Mouse (Mus musculus): Measurements from ENCODE around the gene Eef2kmt. TPM values are rescaled to one million over a fixed set of nuclear protein-coding genes. Genes with fewer than 3 reads are reported as not detected.

Eef2kmt gene
- polyA plus RNA-seq, 1 experiment from 2014 or later = 23.5 TPM

DNA sequence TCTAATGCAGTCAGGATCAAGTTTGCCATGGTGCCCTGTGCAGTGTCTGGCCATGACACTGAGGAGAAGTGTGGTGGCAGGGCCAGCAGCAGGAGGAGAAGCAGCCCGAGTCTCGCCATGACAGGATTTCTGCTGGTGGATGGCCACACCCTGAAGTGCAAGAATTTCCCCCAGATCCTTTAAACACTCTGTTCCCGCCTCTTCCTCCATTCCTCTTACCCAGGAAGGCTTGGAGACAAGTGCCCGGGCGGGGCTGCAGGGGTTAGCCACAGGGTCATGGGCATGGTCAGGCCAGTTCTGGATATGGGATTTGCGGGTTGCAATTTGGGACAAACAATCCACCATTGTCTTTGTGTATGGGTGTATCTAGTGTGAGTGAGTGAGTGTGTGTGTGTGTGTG is 33.6 kb downstream of the Eef2kmt start, which contains the start of gene AU021092:
AU021092 (minus strand) TSS at position 160 of the 400 bp plus-strand sequence.
- Histone ChIP-seq H3K9me3 (no peaks in the 10 kb centered on the region), H3K27me3 (replicated peaks) (0 out of 2 replicates have a peak, but pooled peaks cover 7% of the 10 kb centered on the region), H3K4me3 (no peak within 1 kb of the TSS), H3K36me3 (no peaks in the 10 kb centered on the region), H3K9ac (no peak within 1 kb of the TSS), H3K4me1 (peaks cover 2% of the 10 kb centered on the region), H3K4me2 (no peak within 1 kb of the TSS), H3K27ac (replicated peaks) (no peak within 1 kb of the TSS)
- ATAC-seq (ENCODE audit: extremely low read depth, insufficient number of reproducible peaks, low FRiP score, low TSS enrichment) = no peak
- 58% methylated on average over 6 of the region's 6 CpGs for WGBS

- no peak overlapping the region for H3K4me3 ChIP-seq
- no peak overlapping the region for H3K4me2 ChIP-seq
- 53% methylated on average over 4 of the region's 4 CpGs for WGBS
- no peaks in the 10 kb centered on the region for H3K36me3 ChIP-seq
- no peak overlapping the region for H3K27ac ChIP-seq (replicated peaks)
- no peak for ATAC-seq (ENCODE audit: extremely low read depth, insufficient number of reproducible peaks, low FRiP score, low TSS enrichment)
- no peaks in the 10 kb centered on the region for H3K9me3 ChIP-seq
- H3K9ac ChIP-seq = no peak overlapping the region
- H3K4me1 ChIP-seq = peaks cover 9% of the 10 kb centered on the region
- 0 out of 2 replicates have a peak, but pooled peaks cover 7% of the 10 kb centered on the region for H3K27me3 ChIP-seq (replicated peaks)
Observed at GRCm38 (mm10) chr16:5221403-5221802, 34.4 kb downstream of the Eef2kmt start.

- H3K9ac ChIP-seq = no peak overlapping the region
- H3K9me3 ChIP-seq = no peaks in the 10 kb centered on the region
- H3K27ac ChIP-seq (replicated peaks) = no peak overlapping the region
- peaks cover 11% of the 10 kb centered on the region for H3K4me1 ChIP-seq
- no peaks in the 10 kb centered on the region for H3K36me3 ChIP-seq
- no peak overlapping the region for H3K4me2 ChIP-seq
- H3K4me3 ChIP-seq = no peak overlapping the region
- ATAC-seq (ENCODE audit: extremely low read depth, insufficient number of reproducible peaks, low FRiP score, low TSS enrichment) = no peak
- WGBS = 60% methylated on average over 5 of the region's 5 CpGs
- H3K27me3 ChIP-seq (replicated peaks) = 0 out of 2 replicates have a peak, but pooled peaks cover 7% of the 10 kb centered on the region
Observed at GRCm38 (mm10) chr16:5217341-5218133, 38.2 kb downstream of the Eef2kmt start.

DNA sequence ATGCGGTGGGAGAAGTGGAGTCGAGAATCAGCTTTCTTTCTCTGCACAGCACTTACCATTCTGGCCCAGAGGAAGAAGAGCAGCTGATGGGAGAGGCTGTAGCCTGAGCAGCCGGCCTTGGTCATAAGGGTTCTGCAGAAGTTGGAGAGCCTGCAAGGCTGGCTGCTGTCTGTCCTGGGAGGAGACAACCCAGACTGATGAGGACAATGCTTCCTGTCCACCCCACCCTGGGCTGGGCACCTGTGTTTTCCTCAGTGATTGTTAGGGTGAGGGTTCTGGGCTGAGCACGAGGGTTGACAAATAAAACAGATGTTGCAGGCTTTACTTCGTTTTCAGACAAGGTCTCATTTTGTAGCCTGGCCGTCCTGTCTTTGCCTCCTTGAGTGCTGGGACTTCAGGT is 39.1 kb downstream of the Eef2kmt start:
- no peak for ATAC-seq (ENCODE audit: extremely low read depth, insufficient number of reproducible peaks, low FRiP score, low TSS enrichment)
- Histone ChIP-seq H3K9ac (no peak overlapping the region), H3K4me1 (peaks cover 11% of the 10 kb centered on the region), H3K27me3 (replicated peaks) (0 out of 2 replicates have a peak, but pooled peaks cover 7% of the 10 kb centered on the region), H3K4me3 (no peak overlapping the region), H3K27ac (replicated peaks) (no peak overlapping the region), H3K36me3 (no peaks in the 10 kb centered on the region), H3K9me3 (no peaks in the 10 kb centered on the region), H3K4me2 (no peak overlapping the region)
- WGBS = 54% methylated on average over 6 of the region's 6 CpGs

- ATAC-seq (ENCODE audit: extremely low read depth, insufficient number of reproducible peaks, low FRiP score, low TSS enrichment) = no peak
Observed at GRCm38 (mm10) chr16:5214126-5214525, 41.7 kb downstream of the Eef2kmt start.

GRCm38 (mm10) chr16:5212150-5212549 is 43.6 kb downstream of the Eef2kmt start:
- no peaks in the 10 kb centered on the region for H3K36me3 ChIP-seq

More at GRCm38 (mm10) chr16:5214126-5214525, 41.7 kb downstream of the Eef2kmt start:
- no peak overlapping the region for H3K4me3 ChIP-seq
- no peaks in the 10 kb centered on the region for H3K36me3 ChIP-seq
- 76% methylated on average over 2 of the region's 2 CpGs for WGBS
- 0 out of 2 replicates have a peak, but pooled peaks cover 7% of the 10 kb centered on the region for H3K27me3 ChIP-seq (replicated peaks)
- H3K4me2 ChIP-seq = no peak overlapping the region
- no peak overlapping the region for H3K27ac ChIP-seq (replicated peaks)
- peaks cover 11% of the 10 kb centered on the region for H3K4me1 ChIP-seq
- H3K9ac ChIP-seq = no peak overlapping the region
- no peaks in the 10 kb centered on the region for H3K9me3 ChIP-seq

GRCm38 (mm10) chr16:5210365-5210764 is 45.4 kb downstream of the Eef2kmt start:
- 68% methylated on average over 2 of the region's 2 CpGs for WGBS
- Histone ChIP-seq H3K4me1 (no peaks in the 10 kb centered on the region), H3K9ac (no peak overlapping the region), H3K27me3 (replicated peaks) (no peaks in the 10 kb centered on the region), H3K4me3 (no peak overlapping the region), H3K9me3 (no peaks in the 10 kb centered on the region), H3K27ac (replicated peaks) (no peak overlapping the region), H3K4me2 (no peak overlapping the region), H3K36me3 (no peaks in the 10 kb centered on the region)
- no peak for ATAC-seq (ENCODE audit: extremely low read depth, insufficient number of reproducible peaks, low FRiP score, low TSS enrichment)

More at GRCm38 (mm10) chr16:5212150-5212549, 43.6 kb downstream of the Eef2kmt start:
- Histone ChIP-seq H3K27ac (replicated peaks) (no peak overlapping the region), H3K4me3 (no peak overlapping the region), H3K4me1 (peaks cover 9% of the 10 kb centered on the region), H3K4me2 (no peak overlapping the region), H3K27me3 (replicated peaks) (no peaks in the 10 kb centered on the region), H3K9me3 (no peaks in the 10 kb centered on the region), H3K9ac (no peak overlapping the region)
- WGBS = 69% methylated on average over 3 of the region's 3 CpGs
- ATAC-seq (ENCODE audit: extremely low read depth, insufficient number of reproducible peaks, low FRiP score, low TSS enrichment) = no peak

GRCm38 (mm10) chr16:5206051-5206450 is 49.7 kb downstream of the Eef2kmt start:
- H3K4me3 ChIP-seq = no peak overlapping the region
- no peak for ATAC-seq (ENCODE audit: extremely low read depth, insufficient number of reproducible peaks, low FRiP score, low TSS enrichment)
- 55% methylated on average over 5 of the region's 5 CpGs for WGBS
- H3K27me3 ChIP-seq (replicated peaks) = no peaks in the 10 kb centered on the region
- H3K4me1 ChIP-seq = peaks cover 11% of the 10 kb centered on the region
- peaks cover 2% of the 10 kb centered on the region; the same call in 1 of the 2 replicates for H3K36me3 ChIP-seq
- H3K9me3 ChIP-seq = no peaks in the 10 kb centered on the region
- H3K27ac ChIP-seq (replicated peaks) = no peak overlapping the region
- no peak overlapping the region for H3K9ac ChIP-seq
- H3K4me2 ChIP-seq = no peak overlapping the region

DNA sequence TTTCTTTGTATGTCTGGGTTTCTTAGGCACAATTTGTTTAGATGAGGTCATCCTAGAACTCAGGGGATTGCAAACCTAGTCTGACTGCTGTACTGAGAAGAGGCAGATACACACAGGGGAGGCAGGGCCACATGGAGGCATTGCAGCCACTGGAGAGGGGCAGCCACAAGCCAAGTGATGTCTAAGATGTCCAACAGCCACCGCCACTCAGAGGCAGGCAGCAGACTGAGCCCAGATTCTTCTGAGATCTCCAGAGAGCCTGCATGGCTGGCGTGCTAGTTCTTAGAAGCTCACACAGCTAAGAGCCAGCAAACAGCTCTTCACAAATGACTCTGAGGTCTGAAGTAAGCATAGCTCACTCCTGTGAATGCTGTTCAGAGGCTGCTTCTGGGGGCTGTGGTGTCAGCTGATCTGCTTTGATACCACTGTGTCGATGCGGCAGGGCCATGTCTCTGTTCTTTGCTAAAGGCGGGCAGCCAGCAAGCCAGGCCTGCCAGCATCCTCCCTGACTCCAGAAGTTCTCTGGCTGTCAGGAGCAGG is 50.3 kb downstream of the Eef2kmt start:
- no peaks in the 10 kb centered on the region for H3K27me3 ChIP-seq (replicated peaks)
- no peak overlapping the region for H3K4me3 ChIP-seq
- WGBS = 56% methylated on average over 5 of the region's 5 CpGs
- 0 out of 2 replicates have a peak overlapping the region, but pooled peaks have one; percentile 24 for H3K9ac ChIP-seq
- no peak for ATAC-seq (ENCODE audit: extremely low read depth, insufficient number of reproducible peaks, low FRiP score, low TSS enrichment)
- no peaks in the 10 kb centered on the region for H3K9me3 ChIP-seq
- peaks cover 11% of the 10 kb centered on the region for H3K4me1 ChIP-seq
- H3K27ac ChIP-seq (replicated peaks) = no peak overlapping the region
- peaks cover 6% of the 10 kb centered on the region for H3K36me3 ChIP-seq
- H3K4me2 ChIP-seq = no peak overlapping the region

- Histone ChIP-seq H3K27me3 (replicated peaks) (no peaks in the 10 kb centered on the region), H3K9ac (peak within 1 kb of the TSS; percentile 85), H3K4me3 (peak within 1 kb of the TSS; percentile 94), H3K27ac (replicated peaks) (no peak within 1 kb of the TSS), H3K9me3 (no peaks in the 10 kb centered on the region), H3K36me3 (peaks cover 23% of the 10 kb centered on the region), H3K4me2 (peak within 1 kb of the TSS; percentile 87), H3K4me1 (peaks cover 11% of the 10 kb centered on the region)
- WGBS = 3% methylated on average over 40 of the region's 40 CpGs
- ATAC-seq (ENCODE audit: extremely low read depth, insufficient number of reproducible peaks, low FRiP score, low TSS enrichment) = peak; percentile 71
Observed at GRCm38 (mm10) chr16:5203668-5204433, 51.9 kb downstream of the Eef2kmt start, which contains the start of gene Nagpa. Gene Nagpa (minus strand): TSS chr16:5204012.

DNA sequence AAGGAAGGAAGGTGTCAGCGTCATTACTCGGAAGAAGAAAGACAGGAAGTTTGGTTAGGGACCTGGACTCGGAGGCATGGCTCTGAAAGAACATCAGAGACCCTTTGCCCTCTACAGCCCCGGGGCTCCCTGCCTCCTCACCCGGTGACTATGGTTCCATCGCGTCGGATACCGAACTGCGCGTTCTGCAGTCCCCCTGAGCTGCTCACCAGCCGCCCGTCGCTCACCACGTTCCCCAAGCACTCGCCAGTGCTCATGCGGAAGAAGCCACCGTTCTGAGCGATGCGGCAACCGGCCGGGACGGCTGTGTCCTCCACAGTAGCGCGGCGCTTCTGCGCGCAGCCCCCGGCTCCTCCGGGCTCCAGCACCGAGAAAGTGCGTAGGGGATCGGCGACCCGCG is 52.6 kb downstream of the Eef2kmt start:
- Histone ChIP-seq H3K9me3 (no peaks in the 10 kb centered on the region), H3K4me3 (peak overlapping the region; percentile 94), H3K4me2 (peak overlapping the region; percentile 87), H3K36me3 (peaks cover 29% of the 10 kb centered on the region), H3K27ac (replicated peaks) (no peak overlapping the region), H3K9ac (peak overlapping the region; percentile 85), H3K27me3 (replicated peaks) (no peaks in the 10 kb centered on the region), H3K4me1 (peaks cover 11% of the 10 kb centered on the region)
- ATAC-seq (ENCODE audit: extremely low read depth, insufficient number of reproducible peaks, low FRiP score, low TSS enrichment) = no peak
- WGBS = 2% methylated on average over 36 of the region's 36 CpGs

Data from heart, embryonic 13.5 days (tissue).